Mouse (Mus musculus): ENCODE measurements at regions not wholly inside any gene's neighbourhood (a gene's known extent, or its start where the extent isn't known, plus 50 kb on each side); places are given as distances from the start of the nearest gene placed in this dataset.
"Not testable (repeated sequence)": the region's sequence is repeated elsewhere in the genome, so short reads cannot be mapped to it uniquely, and the experiment has no call there.

DNA sequence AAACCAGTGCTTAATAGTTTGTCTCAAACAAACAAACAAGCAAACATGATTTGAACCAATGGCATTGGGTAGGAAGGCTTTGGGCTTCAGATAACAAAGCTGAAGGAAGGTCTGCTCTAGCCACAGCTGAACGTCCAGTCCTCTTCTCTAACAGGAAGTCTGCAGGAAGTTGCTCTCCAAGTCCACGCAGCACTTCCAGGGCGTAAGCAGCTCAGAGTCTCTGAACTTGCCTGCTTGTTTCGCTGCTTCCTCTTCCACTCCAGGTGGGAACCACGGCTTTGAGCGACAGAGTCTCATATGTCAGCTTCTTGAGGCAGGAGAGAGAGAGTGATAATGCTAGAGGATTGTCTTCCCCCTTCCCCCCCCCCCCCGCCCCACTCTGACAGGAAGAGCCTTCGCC is 123.6 kb downstream of the Tnfrsf21 start:
- DNase-seq, result no peak

- DNase-seq, result no peak
Observed at GRCm38 (mm10) chr17:43141740-43142139, 125.4 kb downstream of the Tnfrsf21 start.

DNA sequence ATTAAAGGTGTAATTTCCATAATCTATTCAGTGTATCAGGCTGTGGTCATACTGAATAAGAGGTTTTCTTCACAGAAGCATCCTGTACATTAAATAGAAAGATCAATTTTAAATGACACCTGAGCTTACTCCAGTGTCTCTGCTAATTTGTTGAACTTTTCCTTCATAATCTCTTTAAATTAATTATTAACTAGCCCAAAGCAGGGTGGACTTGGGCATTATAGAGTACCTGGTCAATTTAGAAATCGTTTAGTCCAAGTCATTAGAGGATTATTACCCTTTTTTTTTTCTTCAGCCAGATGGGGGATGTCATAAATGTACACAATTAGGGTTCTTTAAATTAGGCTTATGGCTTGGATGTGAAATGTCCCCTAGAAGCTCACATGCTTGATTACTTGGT is 124.4 kb upstream of the Adgrf1 start:
- no peak for DNase-seq

DNA sequence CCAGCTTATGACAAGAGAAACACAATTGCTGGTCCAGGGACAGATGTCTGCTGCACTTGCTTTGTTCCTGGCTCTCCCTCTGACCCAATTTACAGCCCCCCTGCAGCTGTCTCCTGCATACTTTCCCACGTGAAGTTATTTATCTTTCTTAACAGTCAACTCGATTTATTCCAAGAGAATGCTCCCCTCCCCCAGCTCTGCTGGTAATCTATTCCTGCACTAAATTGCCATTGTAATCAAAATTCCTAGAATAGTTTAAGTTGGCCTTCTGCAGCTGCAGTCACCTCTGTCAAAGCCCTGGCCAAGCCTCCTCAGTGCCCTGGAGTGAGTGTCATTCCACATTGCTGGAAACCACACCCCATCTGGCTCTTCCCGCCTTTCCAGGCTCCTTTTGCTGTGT is 122.2 kb upstream of the Adgrf1 start:
- no peak for DNase-seq

GRCm38 (mm10) chr17:43152620-43153019 is 117.5 kb upstream of the Adgrf1 start:
- DNase-seq, result no peak

- not testable (repeated sequence) for DNase-seq
Observed at GRCm38 (mm10) chr17:43155271-43155670, 114.9 kb upstream of the Adgrf1 start.

- DNase-seq, result no peak
Observed at GRCm38 (mm10) chr17:43156116-43156515, 114.0 kb upstream of the Adgrf1 start.

DNA sequence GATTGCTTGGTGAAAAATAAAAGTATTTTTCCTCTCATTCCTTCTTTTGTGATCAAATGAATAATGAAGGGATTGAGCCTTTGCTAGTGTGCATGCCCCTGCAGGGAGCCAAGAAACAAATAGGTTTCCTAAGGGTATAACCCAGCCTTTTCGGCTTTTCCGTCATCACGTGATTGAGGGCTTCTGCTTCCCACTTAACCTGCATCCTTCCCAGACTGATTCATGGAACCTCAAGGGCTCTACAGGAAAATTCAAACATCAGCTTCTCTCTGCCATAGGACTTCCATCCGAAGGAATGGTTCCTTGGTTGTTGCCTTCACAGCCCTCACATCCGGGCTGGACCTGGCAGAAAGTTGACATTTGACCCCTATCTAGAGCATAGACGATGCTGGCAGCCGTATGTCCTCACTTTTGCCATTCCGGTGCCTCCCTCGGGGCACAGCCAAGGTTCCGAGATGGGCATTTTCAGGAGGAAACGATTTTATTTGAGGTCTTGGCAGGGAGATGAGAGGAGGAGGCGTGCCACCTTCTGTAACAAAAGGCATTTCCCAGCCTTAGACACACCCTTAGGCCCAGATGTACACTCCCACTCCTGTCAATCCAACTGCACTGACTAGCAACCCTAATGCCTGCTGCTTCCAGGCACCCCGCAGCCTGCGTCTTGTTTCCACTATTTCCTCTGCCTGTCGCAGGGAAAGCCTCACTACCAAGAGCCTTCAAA is 112.2 kb upstream of the Adgrf1 start:
- peak; percentile 6 to 17 for DNase-seq

DNA sequence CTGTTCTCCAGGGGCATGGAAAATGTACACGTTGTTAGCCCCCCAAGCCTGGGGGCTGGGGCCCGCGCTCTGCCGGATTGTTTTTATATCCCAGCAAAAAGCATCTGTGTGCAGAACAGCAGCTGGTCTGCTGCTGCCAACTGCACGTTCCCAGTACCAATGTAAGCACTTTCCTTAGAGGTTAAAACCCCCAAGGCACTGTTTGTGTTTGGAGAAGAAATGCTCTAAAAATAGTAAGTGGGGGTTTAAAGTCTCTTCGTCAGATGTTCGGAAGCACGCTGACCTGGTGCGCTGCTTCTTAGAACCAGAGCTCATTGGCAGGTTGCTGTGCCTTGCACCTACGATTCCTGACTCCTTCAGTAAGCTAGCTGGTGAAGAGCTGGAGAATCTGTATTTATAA is 111.4 kb upstream of the Adgrf1 start:
- DNase-seq, result no peak

GRCm38 (mm10) chr17:43161306-43161705 is 108.8 kb upstream of the Adgrf1 start:
- DNase-seq, result not testable (repeated sequence)

GRCm38 (mm10) chr17:43163126-43163525 is 107.0 kb upstream of the Adgrf1 start:
- DNase-seq, result no peak

GRCm38 (mm10) chr17:43166091-43166490 is 104.0 kb upstream of the Adgrf1 start:
- DNase-seq, result no peak

GRCm38 (mm10) chr17:43169435-43169834 is 100.7 kb upstream of the Adgrf1 start:
- DNase-seq, result no peak

- no peak for DNase-seq
Observed at GRCm38 (mm10) chr17:43172657-43173165, 97.4 kb upstream of the Adgrf1 start.

DNA sequence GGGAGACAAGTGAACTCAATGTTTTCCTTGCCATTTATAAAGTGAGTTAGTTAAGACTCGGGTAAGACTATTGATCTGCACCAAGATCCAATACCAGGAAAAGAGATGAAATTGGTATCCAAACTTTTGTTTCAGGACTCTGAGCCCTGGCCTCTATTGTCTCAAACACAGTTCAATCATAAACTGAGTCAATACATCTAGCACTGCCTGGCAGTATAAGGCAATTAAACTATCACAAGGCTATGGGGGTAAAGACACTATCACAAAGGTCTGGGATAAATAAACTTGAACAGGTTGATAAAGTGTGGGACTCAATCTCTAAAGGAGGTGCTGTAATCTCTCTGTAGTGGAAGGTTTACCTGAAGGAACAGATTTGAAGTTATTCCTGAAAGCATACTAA is 95.3 kb upstream of the Adgrf1 start:
- no peak for DNase-seq

GRCm38 (mm10) chr17:43177244-43177643 is 92.9 kb upstream of the Adgrf1 start:
- no peak for DNase-seq

- DNase-seq, result no peak
Observed at GRCm38 (mm10) chr17:43190016-43190415, 80.1 kb upstream of the Adgrf1 start.

DNA sequence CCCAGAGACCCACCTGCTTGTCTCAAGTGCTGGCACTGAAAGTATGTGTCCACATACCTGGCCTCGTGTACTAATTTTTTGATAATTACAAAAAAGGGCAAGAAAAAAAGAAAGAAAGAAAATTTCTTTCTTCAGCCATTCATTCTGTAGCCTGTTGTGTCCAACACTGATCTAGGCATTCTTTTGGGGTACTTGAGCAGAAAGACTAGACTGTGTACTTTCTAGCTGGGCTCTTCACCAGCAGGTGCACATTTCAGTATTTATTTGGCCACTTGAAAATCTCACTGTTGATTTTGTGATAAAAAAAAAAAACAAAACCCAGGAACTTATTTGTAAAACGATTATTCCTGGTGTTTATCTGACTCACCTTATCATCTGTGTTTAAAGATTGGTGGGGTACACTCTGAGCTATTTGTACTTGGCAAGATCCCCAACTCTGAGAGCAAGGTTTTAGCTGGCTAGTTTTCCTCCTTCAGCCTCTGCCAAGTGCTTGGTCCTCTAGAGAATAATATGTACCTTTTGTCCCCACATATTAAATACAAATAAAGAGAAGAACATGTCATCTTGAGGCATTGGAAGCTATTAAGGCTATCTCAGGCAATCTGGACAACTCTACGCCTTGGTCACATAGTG is 79.2 kb upstream of the Adgrf1 start:
- DNase-seq, result no peak

DNA sequence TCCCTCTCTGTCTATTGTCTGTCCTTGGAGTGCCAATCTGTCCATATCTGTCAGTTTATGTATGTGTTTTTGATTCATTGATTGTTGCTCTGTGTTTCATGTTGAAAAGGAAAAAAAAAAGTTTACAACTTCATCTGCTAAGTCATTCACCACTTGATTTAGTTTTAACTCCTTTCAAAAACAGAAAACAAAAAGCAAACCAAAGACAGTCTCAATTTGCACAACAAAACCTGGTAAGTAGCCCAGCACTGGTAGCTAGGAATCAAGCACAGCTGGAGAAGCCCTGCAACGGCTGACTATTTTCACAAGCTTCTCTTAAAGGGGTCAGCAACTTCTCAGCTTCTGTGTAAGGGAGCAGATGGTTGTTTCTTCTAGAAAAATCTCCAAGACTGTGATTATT is 72.9 kb upstream of the Adgrf1 start:
- no peak for DNase-seq

GRCm38 (mm10) chr17:43200832-43201231 is 69.3 kb upstream of the Adgrf1 start:
- DNase-seq, result no peak

GRCm38 (mm10) chr17:43206701-43207470 is 63.2 kb upstream of the Adgrf1 start:
- DNase-seq, result no peak

DNA sequence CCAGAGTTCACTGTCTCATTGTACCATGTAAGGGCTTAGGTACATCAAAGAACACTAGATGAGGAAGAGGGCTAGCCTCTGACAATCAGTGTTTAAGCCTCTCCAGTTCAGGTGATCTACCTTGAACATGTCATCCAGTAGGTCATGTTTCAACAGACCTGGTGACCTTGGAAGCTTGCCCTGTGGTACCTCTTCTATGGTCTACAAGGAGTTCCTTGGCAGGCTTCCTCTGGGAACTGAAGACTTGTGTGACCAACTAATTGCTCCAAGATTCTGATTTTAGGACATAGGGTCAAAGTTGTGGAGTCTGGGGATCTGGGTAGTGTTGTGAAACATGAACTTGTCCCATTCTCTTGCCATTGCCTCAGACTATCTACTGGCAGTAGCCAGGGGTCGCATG is 60.4 kb upstream of the Adgrf1 start:
- DNase-seq, result no peak

DNA sequence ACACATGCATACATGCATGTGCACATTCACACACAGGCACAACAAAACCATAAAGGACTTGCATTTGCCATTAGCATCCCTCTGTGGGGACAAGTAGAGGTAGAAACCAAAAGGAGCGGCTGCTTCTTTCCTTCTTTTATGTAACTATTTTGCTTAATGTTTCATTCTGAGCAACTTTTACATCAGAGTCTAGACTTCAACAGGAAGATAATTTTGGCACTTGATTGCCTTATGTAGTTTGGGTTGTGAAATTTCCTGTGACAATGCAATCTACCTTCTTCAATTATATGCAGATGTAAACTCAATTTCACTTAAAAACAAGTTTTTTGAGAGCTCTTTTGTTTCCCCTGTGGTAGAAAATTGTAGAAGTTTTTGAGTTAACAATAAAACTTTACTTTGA is 56.1 kb upstream of the Adgrf1 start:
- no peak for DNase-seq

- no peak for DNase-seq
Observed at GRCm38 (mm10) chr17:43219636-43220035, 50.5 kb upstream of the Adgrf1 start.
